Mouse (Mus musculus) left cerebral cortex, postnatal 14 days (tissue): ENCODE measurements around the gene Psma1. TPM values are rescaled to one million over a fixed set of nuclear protein-coding genes. Genes with fewer than 3 reads are reported as not detected.

Experiments used
- DNase-seq, 2 experiments: peaks; one replicate each; pipeline ENCODE4 v3.0.0; 2021 to 2022; ENCODE audit warnings: low spot score in 2 of 2, mixed read lengths in 1 of 2
- intact Hi-C: fragments of 180-260 bp; cut with DNase I; formaldehyde crosslinking; loops from one replicate; pipeline ENCODE4 v1.15.1; 2025
- total RNA-seq, 2 experiments: library from RNA; stranded (reverse); gene quantifications; 2 replicates each; pipeline ENCODE4 v1.2.3; 2021

Gene Psma1
- total RNA-seq, 2 experiments from 2014 or later = 114 to 128 TPM

- intact Hi-C loops = loop anchor here (10.0 kb wide), 2 partner anchors 130 to 530 kb away; partner anchors contain the start of gene Pde3b
These were observed 8.5 kb upstream of the Psma1 start for GRCm38 (mm10) chr7:114284296-114284910.

GRCm38 (mm10) chr7:114283006-114283405 is 7.1 kb upstream of the Psma1 start:
- intact Hi-C loops = loop anchor here (10.0 kb wide), 2 partner anchors 132 to 532 kb away; partner anchors contain the start of gene Pde3b

More at GRCm38 (mm10) chr7:114284296-114284910, 8.5 kb upstream of the Psma1 start:
- no peak for DNase-seq

DNA sequence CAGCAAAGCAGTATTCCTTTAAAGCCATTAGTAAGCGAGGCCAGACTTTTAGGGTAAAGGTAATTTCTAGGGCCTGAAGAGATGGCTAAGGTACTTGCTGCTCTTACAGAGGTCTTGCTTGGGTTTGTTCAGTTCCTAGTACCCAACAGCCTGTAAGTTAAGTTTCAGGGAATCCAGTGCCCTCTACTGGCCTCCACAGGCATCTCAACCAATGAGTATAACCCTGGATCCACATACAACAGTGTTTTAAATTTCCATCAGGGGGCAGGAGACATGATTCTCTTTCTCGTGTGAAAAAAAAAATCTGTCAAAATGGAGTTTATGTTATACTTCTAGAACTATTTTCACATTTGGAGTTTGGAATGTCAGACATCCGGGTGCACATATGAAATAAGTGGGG is 5.8 kb upstream of the Psma1 start:
- intact Hi-C loops = loop anchor here (10.0 kb wide), 2 partner anchors 133 to 533 kb away; partner anchors contain the start of gene Pde3b
- DNase-seq = peak; percentile 30 to 69

More at GRCm38 (mm10) chr7:114283006-114283405, 7.1 kb upstream of the Psma1 start:
- no peak for DNase-seq

DNA sequence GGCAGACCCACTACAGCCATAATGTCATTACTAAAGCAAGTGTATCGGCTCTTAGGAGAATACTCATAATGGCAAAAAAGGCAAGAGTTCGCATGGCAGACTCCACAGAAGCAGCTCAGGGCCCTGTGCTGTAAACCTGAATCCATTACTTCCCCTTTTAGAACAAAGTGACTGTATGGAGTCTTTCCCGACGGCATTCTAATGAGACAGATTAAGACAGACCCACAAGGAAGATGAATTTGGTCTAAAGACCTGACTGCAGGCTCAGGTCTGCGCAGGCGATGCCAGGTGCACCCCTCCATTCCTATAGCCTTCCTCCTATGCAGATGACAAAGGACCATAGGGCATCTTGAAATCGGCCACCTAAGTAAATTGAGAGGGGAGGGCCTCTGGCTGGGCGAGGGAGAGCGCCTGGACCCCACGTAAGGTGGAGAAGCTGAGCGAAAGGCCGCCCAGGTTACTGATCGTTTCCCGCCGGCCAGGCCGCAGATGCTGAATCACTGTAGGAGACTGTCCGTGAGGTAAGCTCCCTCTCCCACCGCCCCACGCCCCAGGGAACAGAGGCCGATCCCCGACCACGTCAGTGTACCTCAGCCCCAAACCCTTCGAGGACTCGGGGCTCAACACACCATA is 430 bp downstream of the Psma1 start:
- intact Hi-C loops = loop anchor here (10.0 kb wide), 1 partner anchor 219 kb away; no protein-coding TSS in a partner anchor
- DNase-seq = peak; percentile 7 to 20

DNA sequence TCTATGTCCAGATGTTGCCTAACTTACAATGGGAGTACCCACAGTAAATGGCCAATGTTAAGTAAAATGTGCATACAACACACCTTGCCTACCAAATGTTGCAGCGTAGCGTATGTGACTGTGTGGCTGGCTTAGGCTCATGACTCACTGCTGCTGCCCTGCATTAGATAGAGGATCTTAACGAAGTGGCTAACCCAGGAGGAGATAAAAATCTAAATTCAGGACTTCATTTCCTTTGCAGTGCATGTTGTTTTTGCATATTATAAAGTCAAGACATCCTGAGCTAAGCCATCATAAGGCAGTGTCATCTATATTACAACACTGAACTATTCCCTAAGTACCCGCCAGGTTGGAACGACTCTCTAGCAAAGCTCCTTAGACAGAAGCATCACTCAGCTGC is 7.5 kb downstream of the Psma1 start:
- DNase-seq = no peak
- intact Hi-C loops = no loop called here

DNA sequence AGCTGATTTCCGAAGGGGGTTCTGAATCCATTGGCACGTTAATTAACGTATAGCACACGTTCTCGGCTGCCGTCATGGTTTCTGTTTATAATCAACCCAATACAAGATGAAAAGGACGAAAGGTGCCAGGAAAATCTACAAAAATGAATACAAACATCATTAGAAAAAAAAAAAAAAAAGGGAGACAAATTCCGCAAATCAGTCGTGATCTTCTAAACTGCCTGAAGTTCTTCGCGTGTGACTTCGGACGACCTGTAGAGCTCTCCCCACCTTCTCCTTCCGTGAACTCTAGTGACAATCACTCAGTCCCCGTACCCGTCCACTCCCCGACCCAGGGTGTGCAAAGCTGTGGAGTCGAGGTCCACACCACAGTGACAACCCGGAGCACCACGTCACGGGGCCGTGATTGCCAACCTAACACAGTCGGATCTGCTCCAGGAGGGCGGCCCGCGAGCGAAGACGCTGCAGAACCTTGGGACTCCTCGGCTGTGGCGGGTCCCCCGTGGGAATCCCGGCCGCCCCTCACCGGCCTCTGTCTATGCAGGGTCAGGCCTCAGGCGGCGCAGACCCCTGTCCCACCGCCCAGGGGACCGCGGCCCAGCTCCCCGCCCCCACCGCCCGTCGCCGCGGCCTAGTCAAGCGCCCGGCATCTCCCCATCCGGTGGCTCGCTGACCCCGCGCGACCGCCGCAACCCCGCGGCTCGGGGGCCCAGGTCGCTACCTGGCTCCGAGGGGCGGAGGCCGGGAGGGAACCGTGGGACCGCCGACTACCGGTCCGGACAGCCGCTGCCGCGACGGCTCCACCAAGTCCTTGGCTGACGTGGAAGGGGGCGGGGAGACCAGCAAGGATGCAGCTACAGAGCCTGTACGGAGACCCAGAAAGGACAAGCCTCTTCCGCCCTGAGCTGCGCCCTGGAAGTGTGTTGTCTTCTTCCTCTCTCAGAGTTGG is 21.8 kb downstream of the Psma1 start, which contains the start of gene Copb1:
Gene Copb1, minus strand, starts transcription at position 827 of the 949 bp plus-strand sequence.
- DNase-seq = peak; percentile 92 to 93
- intact Hi-C loops = no loop called here

- no peak for DNase-seq
- intact Hi-C loops = no loop called here
These were observed 24.2 kb downstream of the Psma1 start for GRCm38 (mm10) chr7:114251684-114252083.

DNA sequence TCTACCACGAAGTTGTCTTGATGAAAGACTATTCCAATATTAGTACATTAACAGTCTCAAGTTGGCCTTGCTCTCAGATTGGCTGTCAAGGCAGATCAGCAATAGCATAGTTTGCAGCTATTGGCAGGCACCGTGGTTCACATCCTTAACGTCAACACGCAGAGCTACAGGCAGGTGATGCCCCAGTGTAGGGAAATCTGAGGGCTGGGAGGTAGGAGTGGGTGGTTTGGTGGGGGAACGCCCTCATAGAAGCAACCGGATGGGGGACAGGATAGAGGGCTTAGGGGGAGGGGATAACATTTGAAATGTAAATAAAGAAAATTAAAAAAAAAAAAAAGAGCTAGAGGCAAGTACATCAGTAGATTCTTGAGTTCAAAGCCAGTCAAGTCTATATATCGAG is 41.9 kb downstream of the Psma1 start:
- intact Hi-C loops = loop anchor here (5.0 kb wide), 1 partner anchor 38 kb away; no protein-coding TSS in a partner anchor
- DNase-seq = no peak

DNA sequence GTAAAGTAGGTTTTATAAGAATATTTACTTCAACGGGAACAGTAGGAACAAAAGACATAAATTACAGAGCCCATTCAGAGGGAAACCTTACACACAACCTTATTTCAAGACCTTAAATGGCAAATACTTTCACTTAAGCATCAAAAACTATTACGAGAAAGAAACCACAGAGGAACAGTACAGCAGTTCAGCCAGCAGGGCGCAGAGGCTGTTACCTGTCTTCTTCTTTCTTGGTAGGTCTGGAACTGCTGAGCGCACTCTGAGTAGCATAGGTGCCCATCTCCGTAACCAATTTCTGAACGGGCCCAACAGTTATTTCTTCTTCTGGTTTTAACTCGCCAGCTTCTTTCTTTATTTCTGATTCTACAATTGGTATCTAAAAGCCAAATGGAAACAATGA is 42.9 kb downstream of the Psma1 start:
- DNase-seq = no peak
- intact Hi-C loops = loop anchor here (5.0 kb wide), 1 partner anchor 39 kb away; no protein-coding TSS in a partner anchor

- no peak for DNase-seq
- intact Hi-C loops = loop anchor here (5.0 kb wide), 1 partner anchor 40 kb away; no protein-coding TSS in a partner anchor
These were observed 44.1 kb downstream of the Psma1 start for GRCm38 (mm10) chr7:114231857-114232256.

DNA sequence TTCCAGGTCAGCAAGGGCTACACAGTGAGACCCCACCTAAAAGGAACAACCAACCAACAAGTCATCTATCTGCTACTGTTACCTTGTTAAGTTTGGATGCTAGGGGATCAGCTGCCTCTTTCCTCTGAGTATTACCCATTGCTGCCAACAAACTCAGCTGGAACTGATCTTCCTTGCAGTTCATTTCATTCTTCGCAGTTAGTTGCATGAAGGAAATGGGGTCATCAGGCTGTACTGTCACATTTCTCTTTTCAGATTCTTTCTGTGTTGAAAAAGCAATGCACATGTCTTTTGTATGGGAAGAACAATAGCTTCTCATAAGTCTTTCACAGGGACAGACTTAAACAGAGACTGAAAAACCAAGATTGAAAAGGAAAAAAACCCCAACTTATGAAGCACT is 49.4 kb downstream of the Psma1 start:
- DNase-seq = no peak
- intact Hi-C loops = no loop called here

- intact Hi-C loops = no loop called here
- DNase-seq = no peak
These were observed 55.5 kb downstream of the Psma1 start for GRCm38 (mm10) chr7:114220433-114220832.

DNA sequence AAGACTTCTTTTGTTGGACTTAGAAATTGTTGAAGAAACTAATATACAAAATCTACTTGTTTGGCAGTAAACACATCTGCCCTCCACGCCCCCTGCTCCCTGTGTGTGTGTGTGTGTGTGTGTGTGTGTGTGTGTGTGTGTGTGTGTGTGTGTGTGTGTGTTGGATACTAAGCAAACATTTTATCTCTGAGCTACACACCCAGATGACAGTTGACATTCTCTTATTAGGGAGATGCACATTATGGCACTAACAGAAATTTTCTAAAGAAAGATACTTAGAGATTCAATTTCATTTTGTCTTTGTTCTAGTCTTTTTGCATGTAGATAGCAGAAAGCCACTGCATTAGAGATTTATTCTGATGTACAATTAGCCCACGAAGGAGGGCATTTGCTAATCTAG is 59.0 kb downstream of the Psma1 start:
- DNase-seq = no peak
- intact Hi-C loops = no loop called here

Other genes with a start within 250 kb of the Psma1 start
- 10 to 100 TPM; 43.2 to 47.3 TPM for gene Rras2, start 158.3 kb downstream of the Psma1 start, total RNA-seq
- gene Copb1, start 21.4 kb downstream of the Psma1 start, total RNA-seq = 10 to 100 TPM; 58.1 to 61.9 TPM
- gene Pde3b, start 139.2 kb upstream of the Psma1 start, total RNA-seq = 1 to 10 TPM; 7.4 to 8.0 TPM